Mouse (Mus musculus): ENCODE results near the gene Itpr2.

Itpr2 gene

GRCm38 (mm10) chr6:146504459-146504858 lies 2.4 kb upstream of the Itpr2 start:
- DNase-seq (ENCODE audit: low spot score in 2 of 2), result no peak

- no peak for DNase-seq (ENCODE audit: low spot score in 2 of 2)
Measured at GRCm38 (mm10) chr6:146502856-146503255, 833 bp upstream of the Itpr2 start.

- DNase-seq (ENCODE audit: low spot score in 2 of 2), result peak; percentile 10 to 30
Measured at GRCm38 (mm10) chr6:146501316-146501865, 632 bp downstream of the Itpr2 start.

- DNase-seq (ENCODE audit: low spot score in 2 of 2), result no peak
Measured at GRCm38 (mm10) chr6:146500771-146501170, 1.3 kb downstream of the Itpr2 start.

- no peak for DNase-seq (ENCODE audit: low spot score in 2 of 2)
Measured at GRCm38 (mm10) chr6:146500206-146500605, 1.8 kb downstream of the Itpr2 start.

- DNase-seq (ENCODE audit: low spot score in 2 of 2), result no peak
Measured at GRCm38 (mm10) chr6:146499566-146499965, 2.5 kb downstream of the Itpr2 start.

GRCm38 (mm10) chr6:146498416-146498815 lies 3.6 kb downstream of the Itpr2 start:
- no peak for DNase-seq (ENCODE audit: low spot score in 2 of 2)

GRCm38 (mm10) chr6:146497866-146498265 lies 4.2 kb downstream of the Itpr2 start:
- DNase-seq (ENCODE audit: low spot score in 2 of 2), result no peak

GRCm38 (mm10) chr6:146497435-146497834 lies 4.6 kb downstream of the Itpr2 start:
- DNase-seq (ENCODE audit: low spot score in 2 of 2), result no peak

GRCm38 (mm10) chr6:146491680-146492079 lies 10.3 kb downstream of the Itpr2 start:
- no peak for DNase-seq (ENCODE audit: low spot score in 2 of 2)

GRCm38 (mm10) chr6:146490416-146490960 lies 11.5 kb downstream of the Itpr2 start:
- DNase-seq (ENCODE audit: low spot score in 2 of 2), result no peak

- DNase-seq (ENCODE audit: low spot score in 2 of 2), result no peak
Measured at GRCm38 (mm10) chr6:146489841-146490240, 12.2 kb downstream of the Itpr2 start.

- DNase-seq (ENCODE audit: low spot score in 2 of 2), result no peak
Measured at GRCm38 (mm10) chr6:146488749-146489148, 13.3 kb downstream of the Itpr2 start.

GRCm38 (mm10) chr6:146487079-146487478 lies 14.9 kb downstream of the Itpr2 start:
- DNase-seq (ENCODE audit: low spot score in 2 of 2), result no peak

GRCm38 (mm10) chr6:146486073-146486472 lies 15.9 kb downstream of the Itpr2 start:
- DNase-seq (ENCODE audit: low spot score in 2 of 2), result no peak

- DNase-seq (ENCODE audit: low spot score in 2 of 2), result peak in 1 of 2 experiments; percentile 10
Measured at GRCm38 (mm10) chr6:146481441-146481840, 20.6 kb downstream of the Itpr2 start.

- no peak for DNase-seq (ENCODE audit: low spot score in 2 of 2)
Measured at GRCm38 (mm10) chr6:146480925-146481324, 21.1 kb downstream of the Itpr2 start.

- DNase-seq (ENCODE audit: low spot score in 2 of 2), result no peak
Measured at GRCm38 (mm10) chr6:146478888-146479683, 22.9 kb downstream of the Itpr2 start.

- no peak for DNase-seq (ENCODE audit: low spot score in 2 of 2)
Measured at GRCm38 (mm10) chr6:146476865-146477264, 25.2 kb downstream of the Itpr2 start.

GRCm38 (mm10) chr6:146474166-146474565 lies 27.9 kb downstream of the Itpr2 start:
- no peak for DNase-seq (ENCODE audit: low spot score in 2 of 2)

- no peak for DNase-seq (ENCODE audit: low spot score in 2 of 2)
Measured at GRCm38 (mm10) chr6:146473216-146473955, 28.6 kb downstream of the Itpr2 start.

GRCm38 (mm10) chr6:146470378-146470777 lies 31.6 kb downstream of the Itpr2 start:
- no peak for DNase-seq (ENCODE audit: low spot score in 2 of 2)
